Mouse (Mus musculus) adrenal gland, postnatal 14 days (tissue): ENCODE data around the gene Uba5. TPM values are rescaled to one million over a fixed set of nuclear protein-coding genes. Genes with fewer than 3 reads are reported as not detected.

Experiments used
- total RNA-seq: library from RNA; stranded (reverse); gene quantifications from 2 replicates; pipeline ENCODE4 v1.2.3, GENCODE M21; 2021

Uba5 gene
- total RNA-seq, 1 experiment from 2014 or later: 32.9 TPM

Other genes with a start within 250 kb of the Uba5 start
- gene Nphp3, start 60.6 kb downstream of the Uba5 start, total RNA-seq: 3.0 and 4.7 TPM in 2 replicates
- not detected in 2 replicates for gene Gm28305, start 22.5 kb downstream of the Uba5 start, total RNA-seq
- 102 and 121 TPM in 2 replicates for gene Acad11, start 243 bp upstream of the Uba5 start, total RNA-seq
- 0.33 and 1.6 TPM in 2 replicates for gene Ackr4, start 63.8 kb upstream of the Uba5 start, total RNA-seq
- 39.8 and 43.7 TPM in 2 replicates for gene Dnajc13, start 199.8 kb upstream of the Uba5 start, total RNA-seq